Mouse (Mus musculus) kidney, adult 9 months (tissue): ENCODE data around the gene Gm7029.
A peak's percentile ranks its signal among the peaks of the same experiment; 100 is the strongest.
"Not testable (repeated sequence)": the region's sequence is repeated elsewhere in the genome, so short reads cannot be mapped to it uniquely, and the experiment has no call there.

ENCODE experiments used
- DNase-seq: peaks from one replicate; pipeline ENCODE4 v3.0.0; 2022

Gm7029 gene

GRCm38 (mm10) chr17:33892429-33892828 lies 18.8 kb downstream of the Gm7029 start:
- DNase-seq: no peak

- DNase-seq: not testable (repeated sequence)
These were observed 19.4 kb downstream of the Gm7029 start for GRCm38 (mm10) chr17:33893011-33893410.

DNA sequence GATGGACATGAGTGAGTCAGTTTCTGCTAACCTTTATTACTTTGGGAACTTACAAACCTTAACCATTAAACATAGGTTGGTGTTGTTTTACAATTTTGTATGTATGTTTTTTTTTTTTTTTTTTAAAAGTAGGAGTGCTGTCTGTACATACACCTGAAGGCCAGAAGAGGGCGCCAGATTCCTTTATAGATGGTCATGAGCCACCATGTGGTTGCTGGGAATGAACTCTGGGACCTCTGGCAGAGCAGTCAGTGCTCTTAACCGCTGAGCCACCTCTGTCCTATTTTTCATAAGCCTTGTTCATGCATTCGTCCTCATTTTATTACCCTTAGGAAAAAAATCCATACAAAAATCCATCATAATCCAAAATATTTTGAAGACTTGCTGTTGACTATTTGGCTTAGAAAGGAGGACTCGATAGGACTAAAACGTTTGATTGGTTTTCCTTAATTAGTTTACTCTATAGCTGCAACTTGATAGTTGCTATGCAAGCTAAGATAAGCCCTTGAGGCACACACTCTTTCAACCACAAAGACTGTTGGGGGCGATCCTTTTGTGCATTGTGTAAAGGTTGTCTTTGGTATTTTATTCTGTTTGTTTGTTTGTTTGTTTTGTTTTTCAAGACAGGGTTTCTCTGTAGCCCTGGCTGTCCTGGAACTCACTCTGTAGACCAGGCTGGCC lies 23.6 kb downstream of the Gm7029 start:
- peak; percentile 47 for DNase-seq

DNA sequence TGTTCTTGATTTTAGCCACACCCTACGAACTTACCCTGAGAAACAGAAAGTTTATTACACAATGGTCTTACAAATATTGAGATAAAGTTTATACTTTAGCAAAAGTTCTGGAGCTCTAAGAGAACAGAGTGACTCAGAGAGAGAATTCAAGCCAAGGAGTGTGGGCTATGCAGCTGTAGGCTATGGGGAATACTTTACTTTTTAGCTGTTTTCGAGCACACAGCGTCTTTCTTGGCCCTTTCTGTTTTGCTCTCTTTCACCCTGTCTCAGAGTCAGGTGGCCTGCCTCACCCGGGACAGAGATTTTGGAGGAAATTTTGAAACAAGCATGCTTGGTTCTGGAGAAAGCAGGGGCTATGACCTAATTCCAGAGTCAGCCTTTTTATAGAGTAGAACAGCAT lies 24.6 kb downstream of the Gm7029 start:
- DNase-seq: not testable (repeated sequence)

DNA sequence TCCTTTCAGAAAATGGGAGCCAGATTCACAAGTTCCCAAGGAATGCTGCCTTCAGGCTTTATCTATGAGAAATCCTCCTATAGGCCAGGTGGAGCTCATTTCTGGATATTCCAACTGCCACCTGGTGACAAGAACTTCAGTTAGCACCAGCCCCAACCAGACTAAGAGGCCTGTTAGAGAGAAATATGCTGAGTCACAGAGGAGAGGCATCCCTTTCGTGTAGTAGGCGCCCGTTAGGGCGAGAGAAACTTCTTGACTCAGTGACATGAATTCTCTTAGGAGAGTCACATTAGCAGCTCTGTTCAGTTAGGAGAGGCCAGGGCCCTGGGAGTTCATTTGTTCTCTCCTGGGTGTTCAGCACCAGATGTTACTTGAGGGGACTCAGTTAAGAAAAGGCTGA lies 26.0 kb downstream of the Gm7029 start:
- DNase-seq: no peak

DNA sequence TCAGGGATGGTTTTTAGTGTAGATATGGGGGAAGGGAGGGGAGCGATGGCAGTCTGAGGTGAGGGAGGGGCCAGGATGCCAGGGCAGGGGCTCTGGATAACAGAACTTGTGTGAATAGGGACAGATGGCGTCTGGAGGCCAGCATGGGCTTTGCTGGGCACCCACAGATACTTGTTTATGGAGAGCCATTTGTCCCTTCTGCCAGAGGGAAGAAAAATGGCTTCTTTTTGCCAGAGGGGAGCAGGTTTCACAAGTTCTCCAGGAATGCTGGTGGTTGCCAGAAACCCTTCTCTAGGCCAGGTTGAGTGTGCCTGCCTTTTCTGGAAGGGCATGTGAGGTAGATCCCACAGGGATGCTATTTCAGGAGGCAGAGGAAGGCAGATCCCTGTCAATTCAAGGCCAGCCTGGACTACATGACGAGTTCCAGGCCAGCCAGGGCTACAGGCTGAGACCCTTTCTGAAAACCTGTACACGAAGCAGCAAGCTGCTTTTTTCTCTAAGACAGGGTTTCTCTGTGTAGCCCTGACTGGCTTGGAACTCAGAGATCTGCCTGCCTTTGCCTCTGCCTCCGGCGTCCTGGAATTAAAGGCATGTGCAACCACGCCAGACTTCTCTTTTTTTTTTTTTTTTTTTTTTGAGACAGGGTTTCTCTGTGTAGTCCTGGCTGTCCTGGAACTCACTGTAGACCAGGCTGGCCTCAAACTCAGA lies 26.8 kb downstream of the Gm7029 start:
- no peak for DNase-seq

GRCm38 (mm10) chr17:33900989-33901314 lies 27.3 kb downstream of the Gm7029 start:
- DNase-seq: no peak

DNA sequence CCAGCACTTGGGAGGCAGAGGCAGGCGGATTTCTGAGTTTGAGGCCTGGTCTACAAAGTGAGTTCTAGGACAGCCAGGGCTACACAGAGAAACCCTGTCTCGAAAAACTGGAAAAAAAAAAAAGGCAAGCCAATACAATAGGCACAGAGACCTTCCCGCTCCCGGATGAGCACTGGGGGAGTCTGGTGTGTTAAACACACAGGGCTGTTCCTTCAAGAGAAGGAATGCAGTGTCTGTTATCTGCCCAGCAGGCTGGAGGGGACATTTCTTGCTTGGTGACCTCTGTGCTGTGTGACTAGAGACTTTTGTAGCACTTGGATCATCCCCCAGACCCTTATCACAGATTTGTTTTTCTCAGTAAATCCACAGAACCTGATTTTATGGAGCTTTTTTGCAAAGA lies 28.0 kb downstream of the Gm7029 start:
- no peak for DNase-seq

DNA sequence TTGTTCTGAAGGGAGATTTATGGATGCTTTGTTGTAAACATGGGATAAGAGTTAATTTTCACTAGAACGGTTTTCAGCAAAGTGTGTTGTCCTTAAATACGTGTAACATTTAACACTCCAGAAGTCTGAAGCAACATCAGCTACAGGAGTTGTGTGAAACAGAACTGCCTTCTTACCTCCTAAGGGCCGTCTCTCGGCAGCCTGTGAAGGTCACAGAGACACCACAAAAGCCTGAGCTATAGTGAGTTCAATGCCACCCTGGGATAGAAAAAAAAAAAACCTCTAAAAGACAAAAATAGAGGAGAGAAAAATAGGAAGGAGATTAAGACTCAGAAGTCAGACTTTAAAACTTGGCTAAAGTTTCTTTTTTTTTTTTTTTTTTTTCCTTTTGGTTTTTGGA lies 28.4 kb downstream of the Gm7029 start:
- no peak for DNase-seq

DNA sequence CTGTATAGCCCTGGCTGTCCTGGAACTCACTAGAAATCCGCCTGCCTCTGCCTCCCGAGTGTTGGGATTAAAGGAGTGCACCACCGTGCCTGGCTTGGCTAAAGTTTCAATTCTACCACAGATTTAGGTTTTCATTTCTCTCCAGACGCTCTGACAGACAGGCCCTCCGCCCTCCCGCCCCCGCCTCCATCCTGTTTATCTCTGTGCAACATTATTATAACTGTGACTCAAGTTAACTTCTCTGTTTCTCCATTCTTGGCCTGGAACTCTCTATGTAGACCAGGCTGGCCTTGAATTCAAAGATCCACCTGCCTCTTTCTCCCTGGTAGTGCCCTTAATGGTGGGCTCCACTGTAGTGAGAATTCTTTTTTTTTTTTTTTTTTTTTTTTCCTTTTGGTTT lies 28.9 kb downstream of the Gm7029 start:
- DNase-seq: no peak

DNA sequence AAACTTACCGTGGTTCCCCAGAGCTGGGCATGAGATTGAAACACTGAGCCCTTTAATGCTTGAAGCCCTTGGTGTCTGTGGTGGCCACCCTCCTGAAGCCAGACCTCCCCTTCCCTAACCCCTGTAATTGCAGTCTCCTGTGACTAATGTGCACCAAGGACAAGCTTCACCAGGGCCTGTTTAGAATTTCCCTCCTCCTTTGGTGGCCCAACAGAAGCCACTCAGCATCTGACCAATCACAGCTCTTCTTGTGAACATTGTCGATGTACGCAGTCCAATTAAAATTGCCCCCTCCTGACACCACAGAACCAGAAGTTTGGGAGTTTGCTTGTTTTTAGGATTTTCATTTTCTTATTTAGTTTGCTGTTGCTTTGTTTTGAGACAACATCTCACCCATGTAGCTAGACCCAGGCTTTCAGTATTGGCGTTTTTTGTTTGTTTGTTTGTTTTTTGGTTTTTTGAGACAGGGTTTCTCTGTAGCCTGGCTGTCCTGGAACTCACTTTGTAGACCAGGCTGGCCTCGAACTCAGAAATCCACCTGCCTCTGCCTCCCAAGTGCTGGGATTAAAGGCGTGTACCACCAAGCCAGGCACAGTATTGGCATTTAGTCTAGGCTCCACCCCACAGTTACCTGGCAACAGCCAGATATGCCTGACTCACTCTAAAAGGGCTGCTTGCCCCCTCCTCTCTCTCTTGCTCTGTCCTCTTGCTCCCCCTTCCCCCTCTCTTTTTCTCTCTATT lies 30.4 kb downstream of the Gm7029 start:
- not testable (repeated sequence) for DNase-seq

- DNase-seq: not testable (repeated sequence)
These were observed 31.2 kb downstream of the Gm7029 start, which contains the start of gene Platr17 for GRCm38 (mm10) chr17:33904835-33905234. Gene Platr17, plus strand, starts transcription at chr17:33905135.

DNA sequence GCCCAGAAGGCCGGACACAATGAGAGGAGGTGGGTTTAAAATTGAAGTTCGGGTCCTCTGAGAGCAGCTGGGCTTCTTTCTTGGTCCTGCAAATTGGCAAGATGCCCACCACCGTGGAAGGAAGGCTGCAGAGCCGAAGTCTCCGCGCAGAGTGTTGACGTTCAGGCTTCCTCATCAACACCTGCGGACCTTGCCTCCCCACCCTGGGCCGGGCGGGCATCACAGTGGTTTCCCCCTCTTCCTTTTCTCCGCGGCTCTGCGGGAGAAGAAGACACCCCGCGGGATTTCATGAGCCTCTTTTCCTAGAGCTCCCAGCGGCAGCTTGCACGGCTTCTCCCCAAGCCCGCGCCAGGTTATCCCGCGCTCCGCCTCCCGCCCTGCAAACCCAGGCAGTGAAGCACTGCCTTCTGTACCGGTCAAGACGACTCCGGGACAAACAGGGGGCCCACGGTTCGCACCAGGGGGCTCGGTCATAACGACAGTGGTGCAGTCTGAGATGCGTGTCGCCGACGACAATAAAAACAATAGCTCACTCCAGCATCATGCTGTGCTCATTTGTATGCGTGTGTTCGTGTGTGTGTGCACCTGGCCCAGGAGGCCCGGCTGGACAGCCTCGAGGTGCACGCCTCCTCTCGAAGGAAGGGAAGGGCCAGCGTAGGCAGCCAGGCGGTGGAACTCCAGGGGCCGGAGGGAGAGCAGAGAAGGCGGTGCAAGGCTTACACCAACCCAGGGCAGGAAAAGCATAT lies 34.9 kb downstream of the Gm7029 start:
- DNase-seq: peak; percentile 58

- DNase-seq: peak; percentile 99
These were observed 35.6 kb downstream of the Gm7029 start, which contains the start of gene Daxx for GRCm38 (mm10) chr17:33909077-33909868. Gene Daxx, plus strand, starts transcription at chr17:33909414.

GRCm38 (mm10) chr17:33909869-33910250 lies 36.2 kb downstream of the Gm7029 start:
- peak; percentile 65 for DNase-seq

DNA sequence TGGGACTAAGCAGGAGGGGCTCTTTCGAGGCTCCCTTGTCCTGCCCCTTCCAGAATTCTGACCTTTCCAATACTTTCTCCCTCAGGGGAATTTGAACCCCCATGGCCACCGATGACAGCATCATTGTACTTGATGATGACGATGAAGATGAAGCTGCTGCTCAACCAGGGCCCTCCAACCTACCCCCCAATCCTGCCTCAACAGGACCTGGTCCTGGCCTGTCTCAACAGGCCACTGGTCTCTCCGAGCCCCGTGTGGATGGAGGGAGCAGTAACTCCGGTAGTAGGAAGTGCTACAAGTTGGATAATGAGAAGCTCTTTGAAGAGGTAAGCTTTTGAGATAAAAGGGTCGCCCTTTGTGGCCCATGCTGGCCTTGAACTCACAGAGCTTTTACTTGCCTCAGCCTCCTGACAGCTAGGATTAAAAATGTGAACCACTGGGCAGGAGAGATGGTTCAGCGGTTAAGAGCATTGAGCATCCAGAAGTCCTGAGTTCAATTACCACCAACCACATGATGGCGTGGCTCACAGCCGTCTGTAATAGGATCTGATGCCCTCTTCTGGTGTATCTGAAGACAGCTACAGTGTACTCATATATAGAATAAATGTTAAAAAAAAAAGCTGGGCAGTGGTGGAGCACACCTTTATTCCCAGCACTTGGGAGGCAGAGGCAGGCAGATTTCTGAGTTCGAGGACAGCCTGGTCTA lies 36.9 kb downstream of the Gm7029 start:
- DNase-seq: no peak

- DNase-seq: no peak
These were observed 37.6 kb downstream of the Gm7029 start for GRCm38 (mm10) chr17:33911052-33911812.

DNA sequence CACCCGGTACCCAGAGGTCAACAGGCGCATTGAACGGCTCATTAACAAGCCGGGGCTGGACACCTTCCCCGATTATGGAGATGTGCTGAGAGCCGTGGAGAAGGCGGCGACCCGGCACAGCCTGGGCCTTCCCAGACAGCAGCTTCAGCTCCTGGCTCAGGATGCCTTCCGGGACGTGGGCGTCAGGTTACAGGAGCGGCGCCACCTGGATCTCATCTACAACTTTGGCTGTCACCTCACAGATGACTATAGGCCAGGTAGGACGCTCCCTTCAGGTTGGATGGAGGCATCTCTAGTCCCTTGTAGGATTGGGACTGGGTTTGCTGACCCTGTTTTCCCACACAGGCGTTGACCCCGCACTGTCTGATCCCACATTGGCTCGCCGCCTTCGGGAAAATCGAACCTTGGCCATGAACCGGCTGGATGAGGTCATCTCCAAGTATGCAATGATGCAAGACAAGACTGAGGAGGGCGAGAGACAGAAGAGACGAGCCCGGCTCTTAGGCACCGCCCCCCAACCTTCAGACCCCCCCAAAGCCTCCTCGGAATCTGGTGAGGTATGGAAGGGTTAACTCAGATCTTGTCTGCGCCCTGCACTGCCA lies 38.3 kb downstream of the Gm7029 start:
- peak; percentile 61 for DNase-seq

GRCm38 (mm10) chr17:33913264-33913663 lies 39.6 kb downstream of the Gm7029 start:
- DNase-seq: peak; percentile 7

DNA sequence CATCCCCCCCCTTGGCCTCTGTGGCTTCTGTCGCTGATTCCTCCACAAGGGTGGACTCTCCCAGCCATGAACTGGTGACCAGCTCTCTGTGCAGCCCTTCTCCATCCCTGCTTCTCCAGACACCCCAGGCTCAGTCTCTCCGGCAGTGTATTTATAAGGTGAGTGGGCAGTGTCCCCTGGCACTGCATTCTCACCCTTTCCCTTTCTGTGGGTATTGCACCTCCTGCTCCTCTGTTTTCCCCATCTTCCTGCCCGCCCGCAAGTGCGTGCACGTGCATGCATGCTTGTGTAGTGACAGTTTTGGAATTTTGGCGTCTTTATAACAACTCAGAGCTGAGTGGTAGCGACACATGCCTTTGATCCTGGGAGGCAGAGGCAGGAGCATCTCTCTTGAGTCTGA lies 40.3 kb downstream of the Gm7029 start:
- peak; percentile 9 for DNase-seq
